Mouse (Mus musculus): ENCODE data around the gene Mical2. TPM values are rescaled to one million over a fixed set of nuclear protein-coding genes. Genes with fewer than 3 reads are reported as not detected.

The Mical2 gene
- polyA plus RNA-seq, 1 experiment = 8.5 TPM

DNA sequence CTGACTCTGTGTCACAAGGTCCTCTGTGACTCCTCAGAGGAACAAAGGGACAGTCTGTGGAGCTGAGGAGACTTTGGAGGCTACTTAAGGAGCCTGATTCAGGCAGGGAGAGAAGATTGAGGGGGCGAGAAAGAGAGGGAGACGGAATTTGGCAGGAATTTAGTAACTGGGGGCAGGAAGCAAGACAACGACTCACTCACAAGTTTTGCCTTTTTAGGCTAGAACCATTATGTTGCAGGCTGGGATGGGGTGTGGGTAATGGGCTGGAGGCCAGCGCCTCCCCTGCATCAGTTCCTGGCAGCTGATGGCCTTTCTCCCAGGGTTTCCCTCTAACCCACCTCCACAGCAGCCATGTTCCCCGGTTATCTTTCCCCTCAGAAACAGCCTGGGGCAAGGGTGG lies 152.8 kb downstream of the Mical2 start:
- H3K4me3 ChIP-seq (ENCODE audit: insufficient read depth, low read length) = no peak overlapping the region
- TF ChIP-seq POLR2A (IDR thresholded peaks at IDR 0.05; ENCODE audit: borderline replicate concordance, low read depth, low read length) (no peak), CTCF (IDR thresholded peaks at IDR 0.05; ENCODE audit: low read depth, low read length) (no peak)
- H3K27ac ChIP-seq (ENCODE audit: insufficient read depth, low read depth, low read length) = no peak overlapping the region
- no peaks in the 10 kb centered on the region for H3K4me1 ChIP-seq (ENCODE audit: control insufficient read depth, insufficient read depth, low read length)

DNA sequence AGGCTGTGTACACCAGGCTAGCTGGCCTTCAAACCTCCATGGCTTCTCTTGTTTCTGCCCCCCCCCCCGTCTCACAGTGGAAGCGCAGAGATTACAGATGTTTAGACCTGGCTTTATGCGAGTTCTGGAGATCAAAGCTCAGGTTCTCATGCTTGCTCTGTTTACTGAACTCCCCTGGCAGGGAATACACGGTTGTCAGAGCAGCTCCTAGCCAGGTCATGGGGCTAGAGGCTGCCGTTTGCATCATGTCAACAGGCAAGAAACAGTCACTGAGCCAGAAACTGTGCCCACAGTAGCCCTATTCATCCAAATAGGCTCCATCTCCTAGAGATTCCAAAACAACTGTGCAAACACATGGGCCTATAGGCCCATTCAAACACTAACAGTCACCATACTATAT lies 160.9 kb downstream of the Mical2 start:
- TF ChIP-seq POLR2A (IDR thresholded peaks at IDR 0.05; ENCODE audit: borderline replicate concordance, low read depth, low read length) = no peak

GRCm38 (mm10) chr7:112387876-112388275 lies 162.2 kb downstream of the Mical2 start:
- H3K27ac ChIP-seq (ENCODE audit: insufficient read depth, low read depth, low read length) = no peak overlapping the region
- no peak for TF ChIP-seq POLR2A (IDR thresholded peaks at IDR 0.05; ENCODE audit: borderline replicate concordance, low read depth, low read length)
- no peak overlapping the region for H3K4me3 ChIP-seq (ENCODE audit: insufficient read depth, low read length)
- H3K4me1 ChIP-seq (ENCODE audit: control insufficient read depth, insufficient read depth, low read length) = no peaks in the 10 kb centered on the region

More for the DNA sequence above, 160.9 kb downstream of the Mical2 start:
- H3K4me3 ChIP-seq (ENCODE audit: insufficient read depth, low read length) = no peak overlapping the region
- H3K27ac ChIP-seq (ENCODE audit: insufficient read depth, low read depth, low read length) = no peak overlapping the region
- no peaks in the 10 kb centered on the region for H3K4me1 ChIP-seq (ENCODE audit: control insufficient read depth, insufficient read depth, low read length)

GRCm38 (mm10) chr7:112388363-112388875 lies 162.8 kb downstream of the Mical2 start:
- TF ChIP-seq POLR2A (IDR thresholded peaks at IDR 0.05; ENCODE audit: borderline replicate concordance, low read depth, low read length) (no peak), CTCF (IDR thresholded peaks at IDR 0.05; ENCODE audit: low read depth, low read length) (no peak)
- Histone ChIP-seq H3K27ac (ENCODE audit: insufficient read depth, low read depth, low read length) (no peak overlapping the region), H3K4me1 (ENCODE audit: control insufficient read depth, insufficient read depth, low read length) (no peaks in the 10 kb centered on the region), H3K4me3 (ENCODE audit: insufficient read depth, low read length) (no peak overlapping the region)

DNA sequence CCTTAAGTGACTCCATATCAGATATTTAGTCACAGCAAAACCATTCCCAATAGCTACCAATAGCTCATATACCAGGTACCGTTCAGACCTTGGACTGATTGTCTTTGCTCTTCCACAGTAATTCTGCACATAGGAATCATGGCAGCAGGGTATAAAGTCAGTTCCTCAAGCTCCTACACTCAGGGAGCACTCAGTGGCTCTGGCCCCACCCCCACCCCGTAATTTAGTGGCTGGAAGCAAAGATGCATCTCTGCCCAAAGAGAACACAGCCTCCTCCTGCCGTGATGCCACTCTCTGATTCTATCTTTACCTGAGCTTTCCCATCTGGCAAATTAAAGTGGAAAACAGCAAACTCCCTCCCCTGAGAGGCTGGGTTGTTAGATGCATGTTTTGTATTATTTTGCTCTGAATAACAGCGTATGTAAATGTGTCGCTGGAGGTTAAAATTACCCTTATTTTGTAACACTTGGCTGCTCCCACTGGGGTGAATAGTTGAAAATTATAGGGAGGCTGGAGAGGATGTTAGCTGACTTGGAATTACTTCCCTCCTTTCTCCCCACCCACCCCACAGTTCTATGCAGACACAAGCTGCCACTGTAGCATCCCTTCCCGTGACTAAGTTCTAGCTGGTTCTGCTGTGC lies 164.1 kb downstream of the Mical2 start:
- TF ChIP-seq CTCF (IDR thresholded peaks at IDR 0.05; ENCODE audit: low read depth, low read length) (no peak), POLR2A (IDR thresholded peaks at IDR 0.05; ENCODE audit: borderline replicate concordance, low read depth, low read length) (no peak)
- Histone ChIP-seq H3K27ac (ENCODE audit: insufficient read depth, low read depth, low read length) (no peak overlapping the region), H3K4me1 (ENCODE audit: control insufficient read depth, insufficient read depth, low read length) (no peaks in the 10 kb centered on the region), H3K4me3 (ENCODE audit: insufficient read depth, low read length) (no peak overlapping the region)

GRCm38 (mm10) chr7:112390252-112390936 lies 164.7 kb downstream of the Mical2 start:
- no peak for TF ChIP-seq CTCF (IDR thresholded peaks at IDR 0.05; ENCODE audit: low read depth, low read length)
- no peak for TF ChIP-seq POLR2A (IDR thresholded peaks at IDR 0.05; ENCODE audit: borderline replicate concordance, low read depth, low read length)
- Histone ChIP-seq H3K4me1 (ENCODE audit: control insufficient read depth, insufficient read depth, low read length) (no peaks in the 10 kb centered on the region), H3K27ac (ENCODE audit: insufficient read depth, low read depth, low read length) (no peak overlapping the region), H3K4me3 (ENCODE audit: insufficient read depth, low read length) (no peak overlapping the region)

GRCm38 (mm10) chr7:112390937-112391605 lies 165.4 kb downstream of the Mical2 start:
- Histone ChIP-seq H3K4me1 (ENCODE audit: control insufficient read depth, insufficient read depth, low read length) (no peaks in the 10 kb centered on the region), H3K4me3 (ENCODE audit: insufficient read depth, low read length) (no peak overlapping the region), H3K27ac (ENCODE audit: insufficient read depth, low read depth, low read length) (no peak overlapping the region)
- TF ChIP-seq CTCF (IDR thresholded peaks at IDR 0.05; ENCODE audit: low read depth, low read length) = no peak
- no peak for TF ChIP-seq POLR2A (IDR thresholded peaks at IDR 0.05; ENCODE audit: borderline replicate concordance, low read depth, low read length)

GRCm38 (mm10) chr7:112397786-112398185 lies 172.1 kb downstream of the Mical2 start:
- TF ChIP-seq POLR2A (IDR thresholded peaks at IDR 0.05; ENCODE audit: borderline replicate concordance, low read depth, low read length) = no peak
- TF ChIP-seq CTCF (IDR thresholded peaks at IDR 0.05; ENCODE audit: low read depth, low read length) = no peak
- Histone ChIP-seq H3K4me1 (ENCODE audit: control insufficient read depth, insufficient read depth, low read length) (no peaks in the 10 kb centered on the region), H3K4me3 (ENCODE audit: insufficient read depth, low read length) (no peak overlapping the region), H3K27ac (ENCODE audit: insufficient read depth, low read depth, low read length) (no peak overlapping the region)

DNA sequence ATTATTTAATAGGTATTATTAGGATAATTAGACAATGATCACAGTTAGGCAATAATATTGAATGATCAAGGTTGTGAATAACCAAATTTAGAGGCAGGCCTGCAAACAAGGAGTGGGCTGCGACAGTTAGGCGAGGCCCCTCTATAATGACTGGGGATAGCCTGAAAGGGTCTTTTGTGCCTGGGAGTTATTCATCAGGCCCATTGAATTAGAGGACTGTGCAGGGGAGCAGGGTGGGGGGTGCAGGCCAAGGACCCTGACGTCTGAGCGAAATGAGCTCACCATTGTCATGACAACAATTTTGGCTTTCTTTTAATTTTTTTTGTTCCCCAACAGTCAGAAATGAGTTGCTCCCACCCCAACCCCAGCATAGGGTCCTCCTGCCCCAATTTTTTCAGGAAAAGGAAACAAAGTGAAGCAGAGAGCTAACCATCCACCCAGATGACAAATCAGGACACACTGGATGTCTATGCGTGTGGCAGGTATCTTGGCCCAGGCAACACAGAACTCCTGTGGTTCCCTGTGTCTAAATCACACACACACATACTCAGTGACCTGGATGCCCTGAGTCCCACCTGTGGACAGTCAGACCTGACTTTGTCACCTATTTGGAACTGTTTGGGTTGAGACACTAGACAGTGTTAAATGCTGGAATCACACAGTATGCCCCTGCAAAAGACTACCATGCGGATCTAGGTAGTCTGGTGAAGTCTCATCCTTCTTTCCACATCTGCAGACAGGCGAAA lies 173.9 kb downstream of the Mical2 start:
- Histone ChIP-seq H3K4me1 (ENCODE audit: control insufficient read depth, insufficient read depth, low read length) (no peaks in the 10 kb centered on the region), H3K4me3 (ENCODE audit: insufficient read depth, low read length) (no peak overlapping the region), H3K27ac (ENCODE audit: insufficient read depth, low read depth, low read length) (no peak overlapping the region)
- TF ChIP-seq POLR2A (IDR thresholded peaks at IDR 0.05; ENCODE audit: borderline replicate concordance, low read depth, low read length) (no peak), CTCF (IDR thresholded peaks at IDR 0.05; ENCODE audit: low read depth, low read length) (no peak)

Measured in bone marrow macrophage, adult 2 months (primary cell).